Mouse (Mus musculus) lung, adult 2 months (tissue): ENCODE results near the gene Il17ra. TPM values are rescaled to one million over a fixed set of nuclear protein-coding genes. Genes with fewer than 3 reads are reported as not detected.

ENCODE experiments used
- DNase-seq: peaks from one replicate; pipeline ENCODE4 v3.0.0; 2022
- H3K4me1 ChIP-seq: fragments of 200-500 bp; 2 replicates; pipeline ENCODE4 v1.6.1; 2011; ENCODE audit warnings: low read length; ENCODE audit not compliant: control insufficient read depth, insufficient read depth
- H3K4me3 ChIP-seq: fragments of 200-500 bp; replicated peaks from 2 replicates; pipeline ENCODE3; 2011; ENCODE audit warnings: low read depth, mild to moderate bottlenecking, control low read depth, low read length; ENCODE audit errors: extremely low read depth
- CTCF ChIP-seq: fragments of 200-500 bp; IDR thresholded peaks from 2 replicates; pipeline ENCODE4 v1.5.1; 2011; ENCODE audit warnings: mild to moderate bottlenecking, low read length, control low read depth; ENCODE audit not compliant: insufficient read depth
- POLR2A ChIP-seq: fragments of 200-500 bp; IDR thresholded peaks from 2 replicates; pipeline ENCODE4 v1.6.1; 2011; ENCODE audit warnings: low read depth, mild to moderate bottlenecking, control low read depth, low read length, borderline replicate concordance; ENCODE audit errors: extremely low read depth
- WGBS: fragments of 180-500 bp; shearing (Covaris S2); methylation state at CpG from one replicate; pipeline ENCODE4 v1.1.7; 2018; 5-methylcytosine and 5-hydroxymethylcytosine counted together
- polyA plus RNA-seq: library from polyadenylated mRNA; depleted of rRNA; stranded (reverse); fragments of >200 nt; gene quantifications from 2 replicates; pipeline ENCODE4 v1.2.3, GENCODE M21; 2012

Gene Il17ra
- polyA plus RNA-seq, 1 experiment = 36.4 TPM

DNA sequence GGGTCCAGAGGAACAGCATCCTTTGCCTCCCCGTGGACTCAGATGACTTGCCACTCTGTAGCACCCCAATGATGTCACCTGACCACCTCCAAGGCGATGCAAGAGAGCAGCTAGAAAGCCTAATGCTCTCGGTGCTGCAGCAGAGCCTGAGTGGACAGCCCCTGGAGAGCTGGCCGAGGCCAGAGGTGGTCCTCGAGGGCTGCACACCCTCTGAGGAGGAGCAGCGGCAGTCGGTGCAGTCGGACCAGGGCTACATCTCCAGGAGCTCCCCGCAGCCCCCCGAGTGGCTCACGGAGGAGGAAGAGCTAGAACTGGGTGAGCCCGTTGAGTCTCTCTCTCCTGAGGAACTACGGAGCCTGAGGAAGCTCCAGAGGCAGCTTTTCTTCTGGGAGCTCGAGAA, 19.0 kb downstream of the Il17ra start:
- no peak overlapping the region for H3K4me3 ChIP-seq
- 85% methylated on average over 14 of the region's 14 CpGs for WGBS
- DNase-seq = no peak
- no peak for TF ChIP-seq POLR2A
- no peaks in the 10 kb centered on the region for H3K4me1 ChIP-seq

DNA sequence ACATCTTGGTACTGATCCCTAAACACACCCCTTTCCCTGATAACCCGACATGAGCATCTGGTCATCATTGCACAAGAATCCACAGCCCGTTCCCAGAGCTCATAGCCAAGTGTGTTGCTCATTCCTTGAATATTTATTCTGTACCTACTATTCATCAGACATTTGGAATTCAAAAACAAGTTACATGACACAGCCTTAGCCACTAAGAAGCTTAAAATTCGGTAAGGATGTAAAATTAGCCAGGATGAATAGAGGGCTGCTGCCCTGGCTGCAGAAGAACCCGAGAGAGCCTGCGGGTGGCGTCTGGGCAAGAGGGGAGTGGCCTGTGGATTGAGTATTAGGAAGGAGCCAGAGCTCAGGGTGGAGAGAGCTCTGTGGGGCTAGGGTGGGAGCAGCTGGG, 19.7 kb downstream of the Il17ra start:
- no peak for DNase-seq
- WGBS = 16% methylated on average over 6 of the region's 6 CpGs
- no peak for TF ChIP-seq CTCF
- TF ChIP-seq POLR2A = no peak
- Histone ChIP-seq H3K4me3 (no peak overlapping the region), H3K4me1 (no peaks in the 10 kb centered on the region)

DNA sequence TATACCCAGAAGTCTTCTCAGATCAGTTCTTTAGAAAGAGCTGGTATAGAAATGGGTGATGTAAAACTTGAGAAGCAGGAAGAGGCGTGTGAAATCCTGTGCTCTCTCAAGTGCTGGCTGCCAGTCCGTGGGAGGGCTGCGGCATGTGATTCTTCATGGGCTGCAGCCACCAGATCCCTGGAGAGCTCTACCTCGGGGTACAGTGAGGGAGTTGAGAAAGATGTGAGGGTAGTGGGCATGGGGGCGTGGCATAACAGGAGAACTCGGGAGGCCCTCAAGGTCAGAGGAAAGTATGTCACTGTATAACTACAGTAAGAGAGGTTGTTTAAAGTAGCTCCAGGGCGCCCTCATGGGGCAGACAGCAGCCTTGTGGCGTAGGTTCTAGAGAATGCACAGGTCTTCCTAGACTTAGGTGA, 20.2 kb downstream of the Il17ra start:
- Histone ChIP-seq H3K4me1 (no peaks in the 10 kb centered on the region), H3K4me3 (no peak overlapping the region)
- WGBS = 12% methylated on average over 8 of the region's 8 CpGs
- TF ChIP-seq CTCF (peak; percentile 52), POLR2A (no peak)
- DNase-seq = no peak

DNA sequence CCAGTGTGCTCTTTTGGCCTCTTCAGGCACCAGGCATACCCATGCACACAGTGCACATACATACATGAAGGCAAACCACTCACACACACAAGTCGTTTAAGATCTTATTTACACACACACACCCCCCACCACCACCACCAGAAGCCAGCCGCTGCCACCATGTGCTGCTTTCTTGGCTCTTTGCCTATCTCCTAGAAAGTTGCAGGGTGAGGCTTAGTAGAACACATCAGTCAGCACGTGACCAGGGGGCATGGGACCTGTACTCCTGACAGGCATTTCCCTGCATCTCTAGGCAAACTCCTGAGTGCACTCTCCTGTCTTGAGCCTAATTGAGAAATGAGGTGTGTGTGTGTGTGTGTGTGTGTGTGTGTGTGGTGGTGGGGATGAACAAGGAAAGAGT, 22.0 kb downstream of the Il17ra start:
- no peak for TF ChIP-seq CTCF

DNA sequence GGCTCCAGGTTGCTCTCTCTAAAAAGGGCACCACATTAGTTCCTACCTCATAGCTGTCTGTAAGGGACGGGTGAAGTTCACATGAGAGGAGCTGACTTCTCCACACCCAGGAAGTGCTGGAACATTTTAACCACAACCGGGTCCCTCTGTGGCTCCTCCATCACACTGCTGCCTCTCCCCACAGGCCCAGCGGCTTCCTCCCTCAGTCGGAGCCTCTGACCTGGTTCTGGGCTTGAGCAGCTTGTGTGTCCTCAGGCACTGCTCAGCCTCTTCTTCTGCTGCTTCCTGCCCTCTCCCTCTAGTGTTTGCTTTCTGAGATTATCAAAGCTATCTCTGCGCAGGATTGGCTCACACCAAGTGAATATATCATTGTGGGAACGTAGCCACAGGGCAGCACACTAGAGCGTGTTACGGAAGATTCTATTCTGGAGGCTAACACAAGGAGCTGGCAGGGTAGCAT, 23.0 kb downstream of the Il17ra start:
- TF ChIP-seq POLR2A (no peak), CTCF (no peak)
- 33% methylated on average over 8 of the region's 8 CpGs for WGBS
- DNase-seq = no peak
- Histone ChIP-seq H3K4me1 (no peaks in the 10 kb centered on the region; the same call in 1 of the 2 replicates), H3K4me3 (no peak overlapping the region)

More for the DNA sequence above, 22.0 kb downstream of the Il17ra start:
- Histone ChIP-seq H3K4me3 (no peak overlapping the region), H3K4me1 (no peaks in the 10 kb centered on the region; the same call in 1 of the 2 replicates)
- no peak for DNase-seq
- WGBS = 42% methylated on average over 3 of the region's 3 CpGs

DNA sequence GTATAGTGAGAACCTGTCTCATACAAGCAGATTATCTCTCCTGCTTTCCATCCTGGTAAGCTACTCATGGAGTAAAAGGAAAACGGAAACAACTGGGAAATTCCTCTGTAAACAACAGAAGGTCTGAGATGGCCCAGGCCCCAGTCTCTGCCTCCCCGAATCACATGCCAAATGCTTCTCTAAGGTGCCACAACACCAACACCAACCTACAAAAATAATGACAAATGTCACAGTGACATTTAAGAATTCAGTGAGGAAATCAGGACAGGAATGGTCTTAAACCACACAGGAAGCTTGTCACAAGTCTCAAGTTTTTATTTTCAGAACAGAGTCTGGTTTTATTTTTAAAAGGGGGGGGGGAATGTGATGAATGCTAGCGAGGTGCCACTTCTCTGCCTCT, 25.6 kb downstream of the Il17ra start:
- no peaks in the 10 kb centered on the region; the same call in 1 of the 2 replicates for H3K4me1 ChIP-seq

DNA sequence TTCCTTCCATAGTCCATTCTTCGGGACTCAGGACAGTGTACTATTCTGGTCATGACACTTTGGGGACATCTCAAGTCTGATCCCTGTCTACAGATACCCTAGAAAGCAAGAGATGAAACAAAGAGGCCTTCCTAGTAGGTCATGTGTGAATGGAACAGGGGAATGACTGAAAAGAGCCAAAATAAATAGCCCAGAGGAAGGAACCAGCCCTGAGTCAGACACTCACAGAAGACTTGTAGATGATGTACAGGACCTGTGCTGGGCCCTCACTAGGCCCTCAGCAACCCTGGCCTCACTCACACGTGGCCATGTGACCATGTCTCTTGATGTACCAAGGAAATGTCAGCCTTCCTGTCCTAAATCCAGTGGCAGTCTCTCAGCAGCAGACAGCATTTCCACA, 26.4 kb downstream of the Il17ra start:
- no peak overlapping the region for H3K4me3 ChIP-seq
- H3K4me1 ChIP-seq = no peaks in the 10 kb centered on the region; the same call in 1 of the 2 replicates
- TF ChIP-seq CTCF (no peak), POLR2A (no peak)
- DNase-seq = no peak
- WGBS = 63% methylated on average over 2 of the region's 2 CpGs

More for the DNA sequence above, 25.6 kb downstream of the Il17ra start:
- WGBS = 35% methylated on average over 3 of the region's 3 CpGs
- TF ChIP-seq POLR2A = no peak
- TF ChIP-seq CTCF = no peak
- DNase-seq = no peak
- H3K4me3 ChIP-seq = no peak overlapping the region

DNA sequence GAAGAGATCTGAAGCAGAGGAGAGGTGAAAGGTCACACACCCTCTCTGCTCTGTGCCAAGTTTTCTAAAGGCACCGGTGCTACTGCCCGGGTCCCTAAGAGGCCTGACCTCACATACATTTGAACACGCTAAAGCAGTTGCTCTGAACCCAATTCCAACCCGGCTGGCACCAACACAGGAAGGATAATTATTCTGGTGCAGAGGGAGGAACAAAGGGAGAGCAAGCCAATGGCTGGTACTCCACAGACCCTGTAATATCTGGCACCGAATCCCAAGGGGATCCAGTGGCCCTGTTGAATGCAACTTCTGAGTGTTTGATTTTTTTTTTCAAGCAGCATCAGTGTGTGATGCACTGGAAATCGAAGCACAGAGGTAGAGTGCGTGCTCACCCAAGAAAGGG, 28.0 kb downstream of the Il17ra start:
- WGBS = 51% methylated on average over 7 of the region's 7 CpGs
- Histone ChIP-seq H3K4me1 (no peaks in the 10 kb centered on the region; the same call in 1 of the 2 replicates), H3K4me3 (no peak overlapping the region)
- DNase-seq = no peak
- TF ChIP-seq CTCF (no peak), POLR2A (no peak)

DNA sequence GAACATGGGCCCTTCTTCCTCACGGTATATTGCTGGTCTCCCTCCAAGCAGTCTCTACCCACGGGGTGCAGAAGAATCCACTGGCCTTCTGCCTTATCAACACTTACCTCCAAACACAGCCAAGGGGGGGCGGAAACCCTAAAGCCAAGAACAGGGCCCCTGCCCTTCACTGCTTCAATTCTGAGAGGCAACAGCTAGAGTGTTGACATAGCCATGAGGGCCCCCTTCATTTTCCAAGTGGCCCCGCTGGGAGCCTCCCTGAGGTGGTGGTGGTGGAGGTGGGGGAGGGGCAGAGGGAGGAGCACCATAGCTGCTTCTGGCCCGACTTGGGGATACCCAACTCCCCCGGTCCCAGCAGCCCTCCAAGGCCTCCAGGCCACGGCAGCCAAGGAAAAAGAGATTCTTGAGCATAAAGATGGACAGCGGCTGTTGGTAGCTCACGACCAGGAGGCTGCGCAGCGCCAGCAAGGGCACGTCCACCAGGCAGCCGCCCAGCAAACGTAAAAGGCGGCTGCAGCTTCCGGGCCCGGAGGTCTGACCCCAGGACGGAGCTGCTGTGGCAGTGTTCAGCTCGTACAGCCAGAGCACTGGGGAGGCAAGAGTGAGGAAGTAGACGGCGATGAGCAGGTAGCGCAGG, 28.9 kb downstream of the Il17ra start:
- TF ChIP-seq POLR2A = 0 out of 2 replicates have a peak, but pooled peaks have one; percentile 3
- no peak for TF ChIP-seq CTCF
- H3K4me3 ChIP-seq = peak overlapping the region; percentile 4
- WGBS = 11% methylated on average over 22 of the region's 22 CpGs
- no peaks in the 10 kb centered on the region; the same call in 1 of the 2 replicates for H3K4me1 ChIP-seq
- peak; percentile 65 for DNase-seq

DNA sequence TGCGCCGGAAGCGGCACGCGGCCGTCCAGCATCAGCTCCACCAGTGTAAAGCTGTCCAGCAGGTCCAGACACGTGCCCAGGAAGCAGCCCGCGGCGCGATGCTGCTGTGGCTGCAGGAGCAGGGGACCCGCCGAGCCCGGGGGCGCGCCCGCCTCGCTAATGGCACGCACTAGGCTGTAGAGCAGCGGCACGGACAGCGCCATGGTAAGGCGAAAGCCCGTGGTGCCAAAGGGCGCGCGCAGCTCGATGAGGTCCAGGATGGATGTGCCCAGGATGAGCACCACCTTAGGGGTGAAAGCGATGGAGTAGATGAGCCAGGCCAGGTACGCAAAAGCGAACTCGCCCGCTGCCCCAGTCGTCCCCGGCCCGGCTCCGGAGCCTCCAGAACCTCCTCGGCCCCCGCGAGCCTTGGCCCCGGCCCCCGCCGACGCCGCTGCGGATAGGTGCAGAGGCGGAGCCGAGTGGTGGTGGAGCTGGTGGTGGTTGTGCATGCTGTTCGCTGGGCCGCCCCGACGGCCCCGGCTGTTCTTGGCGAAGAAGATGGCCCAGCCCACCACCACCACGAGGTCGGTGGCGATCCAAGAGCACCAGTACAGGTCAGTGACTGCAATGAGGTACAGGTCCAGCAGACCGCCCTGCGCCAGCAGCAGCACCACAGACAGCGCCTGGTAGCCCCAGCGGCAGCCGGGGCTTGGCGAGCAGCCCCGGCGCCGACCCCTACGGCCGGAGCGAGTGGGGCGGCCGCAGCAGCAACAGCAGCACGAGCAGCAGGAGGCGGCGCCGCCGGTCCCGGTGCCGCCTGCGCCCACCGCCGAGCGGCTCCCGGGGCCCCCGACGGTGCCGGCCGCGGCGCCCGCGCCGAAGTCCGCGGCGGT, 29.7 kb downstream of the Il17ra start:
- TF ChIP-seq CTCF = no peak
- 0 out of 2 replicates have a peak, but pooled peaks have one; percentile 0 for TF ChIP-seq POLR2A
- peak; percentile 43 for DNase-seq

More for the DNA sequence above, 29.7 kb downstream of the Il17ra start:
- H3K4me1 ChIP-seq = no peaks in the 10 kb centered on the region; the same call in 1 of the 2 replicates
- H3K4me3 ChIP-seq = peak overlapping the region; percentile 36
- WGBS = under 1% methylated on average over 95 of the region's 95 CpGs
